Mouse (Mus musculus) testis, adult 2 months (tissue): ENCODE data around the gene Lad1.

ENCODE experiments used
- CTCF ChIP-seq: fragments of 200-500 bp; IDR thresholded peaks from 2 replicates; pipeline ENCODE4 v1.5.1; 2012; ENCODE audit warnings: low read depth, mild to moderate bottlenecking, inconsistent platforms, low read length, moderate library complexity; ENCODE audit not compliant: control insufficient read depth, insufficient read depth, insufficient replicate concordance
- POLR2A ChIP-seq: fragments of 200-500 bp; IDR thresholded peaks from 2 replicates; pipeline ENCODE4 v1.6.1; 2012; ENCODE audit warnings: low read depth, mild to moderate bottlenecking, inconsistent platforms, low read length, moderate library complexity; ENCODE audit not compliant: control insufficient read depth

GRCm38 (mm10) chr1:135882385-135883109 lies 64.1 kb downstream of the Lad1 start:
- no peak for TF ChIP-seq POLR2A
- peak; percentile 74; the same call in 1 of the 2 replicates for TF ChIP-seq CTCF
